Mouse (Mus musculus): ENCODE results near the gene Pard3. TPM values are rescaled to one million over a fixed set of nuclear protein-coding genes. Genes with fewer than 3 reads are reported as not detected.

Gene Pard3
- polyA plus RNA-seq, 1 experiment from 2014 or later, result 38.3 TPM

DNA sequence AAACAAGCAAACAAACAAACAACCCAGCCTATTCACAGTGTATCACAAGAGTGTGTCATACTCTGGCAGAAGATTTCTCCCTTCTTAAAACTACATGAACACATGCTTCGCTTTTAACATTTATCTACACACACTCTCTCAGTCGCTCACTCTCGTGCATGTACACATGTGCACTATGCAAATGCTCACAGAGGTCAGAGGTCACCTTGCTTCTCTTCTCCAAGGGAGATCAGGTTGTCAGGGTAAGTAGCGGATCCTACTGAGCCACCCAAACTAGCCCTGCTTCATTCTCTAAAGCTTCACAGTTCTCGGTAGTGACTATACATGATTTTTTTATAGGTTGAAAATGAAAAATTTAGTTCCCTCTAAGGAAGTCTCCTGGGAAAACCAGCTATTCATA is 199.8 kb downstream of the Pard3 start:
- Histone ChIP-seq H3K4me3 (replicated peaks) (no peak overlapping the region), H3K36me3 (no peaks in the 10 kb centered on the region), H3K9ac (no peak overlapping the region), H3K4me1 (peaks cover 4% of the 10 kb centered on the region), H3K4me2 (replicated peaks) (no peak overlapping the region), H3K27ac (replicated peaks) (no peak overlapping the region), H3K27me3 (no peaks in the 10 kb centered on the region), H3K9me3 (replicated peaks) (no peaks in the 10 kb centered on the region)
- ATAC-seq (ENCODE audit: insufficient number of reproducible peaks, low FRiP score, low TSS enrichment, low read depth), result no peak
- 49% methylated on average over 5 of the region's 5 CpGs for WGBS

DNA sequence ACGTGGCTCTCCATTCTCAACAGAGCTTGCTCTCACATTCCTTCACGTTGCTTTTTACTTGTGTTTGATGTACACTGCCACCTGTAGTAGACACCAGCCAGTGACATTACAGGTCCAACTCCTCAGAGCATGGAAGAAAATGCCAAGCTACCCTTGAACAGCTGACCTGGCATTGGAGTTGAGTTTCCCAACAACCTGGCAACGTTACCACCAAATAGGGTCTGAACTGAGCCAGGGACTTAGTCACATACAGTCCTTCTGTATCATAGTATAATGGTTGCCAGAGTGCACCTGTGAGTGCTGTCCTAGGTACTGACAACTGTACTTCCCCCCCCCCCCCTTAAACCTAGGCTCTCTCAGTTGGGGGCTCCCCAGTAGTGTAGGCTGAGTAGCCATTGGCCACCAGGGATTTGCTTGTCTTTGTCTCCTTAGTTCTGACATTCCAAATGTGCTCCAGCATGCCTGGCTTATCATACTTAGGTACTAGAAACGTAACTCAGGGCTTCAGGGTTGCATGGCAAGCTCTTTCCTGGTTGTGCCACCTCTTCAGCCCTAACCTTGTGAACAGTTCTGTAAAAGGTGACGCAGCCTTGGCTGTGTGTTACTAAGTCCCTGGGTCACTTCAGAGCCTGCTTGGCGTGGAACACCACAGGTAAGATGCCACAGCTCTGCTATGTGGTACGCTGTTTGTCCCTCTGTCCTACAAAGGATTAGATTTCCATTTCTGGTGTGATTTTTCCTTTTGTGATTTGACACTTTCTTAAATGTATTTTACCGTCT is 201.2 kb downstream of the Pard3 start:
- H3K36me3 ChIP-seq, result no peaks in the 10 kb centered on the region
- H3K9ac ChIP-seq, result no peak overlapping the region
- ATAC-seq (ENCODE audit: insufficient number of reproducible peaks, low FRiP score, low TSS enrichment, low read depth), result no peak
- peaks cover 7% of the 10 kb centered on the region for H3K4me1 ChIP-seq
- H3K27me3 ChIP-seq, result no peaks in the 10 kb centered on the region
- 75% methylated on average over 8 of the region's 8 CpGs for WGBS
- H3K27ac ChIP-seq (replicated peaks), result no peak overlapping the region
- H3K9me3 ChIP-seq (replicated peaks), result no peaks in the 10 kb centered on the region
- H3K4me3 ChIP-seq (replicated peaks), result no peak overlapping the region
- no peak overlapping the region for H3K4me2 ChIP-seq (replicated peaks)

DNA sequence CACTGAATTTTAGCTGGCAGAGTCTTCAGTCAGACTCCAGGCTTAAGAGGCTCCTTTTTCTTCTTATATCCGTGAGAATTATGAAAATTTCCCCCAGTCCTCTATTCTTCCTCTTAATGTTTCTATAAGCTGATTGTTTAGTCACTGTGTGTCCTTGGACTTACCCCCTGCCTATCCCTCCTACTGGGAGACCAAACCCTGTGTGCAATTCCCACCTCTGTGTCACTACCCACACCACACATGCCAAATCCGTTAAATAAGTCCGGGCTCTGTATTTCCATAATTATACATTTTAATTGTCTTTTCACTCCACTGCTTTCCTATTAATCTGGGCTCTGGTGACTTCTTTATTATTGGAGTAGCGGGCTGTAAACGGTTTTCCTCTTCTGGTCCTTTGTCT is 203.1 kb downstream of the Pard3 start:
- no peak for ATAC-seq (ENCODE audit: insufficient number of reproducible peaks, low FRiP score, low TSS enrichment, low read depth)
- 71% methylated on average over 5 of the region's 5 CpGs for WGBS

DNA sequence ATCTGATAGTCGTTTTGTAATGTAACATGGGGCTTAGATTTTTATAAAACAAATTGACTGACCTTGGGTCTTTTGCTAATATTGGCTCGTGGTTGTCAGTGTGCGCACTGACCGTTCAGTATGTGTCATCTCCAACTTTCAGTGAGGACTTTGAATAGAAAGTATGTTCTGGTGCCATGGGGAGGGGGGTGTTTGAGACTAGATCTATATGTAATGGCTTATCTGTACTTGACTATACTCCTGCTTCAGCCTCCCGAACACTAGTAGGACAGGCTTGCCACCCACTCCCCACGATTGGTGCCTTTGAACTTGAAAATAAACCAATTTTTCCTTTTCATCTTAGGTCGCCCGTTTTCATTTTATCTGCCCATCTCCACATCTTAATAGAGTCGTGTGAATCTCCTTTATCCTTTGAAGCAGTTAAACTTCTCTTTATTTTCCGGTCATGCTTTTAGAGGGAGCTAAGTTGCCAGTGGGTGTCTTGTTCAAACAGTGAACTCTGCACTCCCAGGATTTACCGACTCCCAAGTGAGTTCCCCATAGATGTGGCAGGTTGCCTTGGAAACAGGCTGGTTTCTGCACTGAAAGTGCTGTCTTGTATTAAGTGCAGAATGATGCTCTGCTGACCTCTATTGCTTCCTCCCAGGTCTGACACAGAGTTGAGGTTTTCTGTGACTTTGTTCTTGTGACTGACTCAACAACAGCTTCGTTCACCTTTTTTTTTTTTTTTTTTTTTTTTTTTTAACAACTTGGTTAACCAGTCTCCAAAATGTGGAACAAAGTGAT is 204.7 kb downstream of the Pard3 start:
- no peak overlapping the region for H3K4me2 ChIP-seq (replicated peaks)
- H3K27ac ChIP-seq (replicated peaks), result no peak overlapping the region
- ATAC-seq (ENCODE audit: insufficient number of reproducible peaks, low FRiP score, low TSS enrichment, low read depth), result no peak
- no peaks in the 10 kb centered on the region for H3K36me3 ChIP-seq
- no peaks in the 10 kb centered on the region for H3K9me3 ChIP-seq (replicated peaks)
- H3K9ac ChIP-seq, result no peak overlapping the region
- H3K4me1 ChIP-seq, result peaks cover 7% of the 10 kb centered on the region
- no peaks in the 10 kb centered on the region for H3K27me3 ChIP-seq
- WGBS, result 59% methylated on average over 12 of the region's 12 CpGs
- H3K4me3 ChIP-seq (replicated peaks), result no peak overlapping the region

More for the DNA sequence above, 203.1 kb downstream of the Pard3 start:
- Histone ChIP-seq H3K9ac (no peak overlapping the region), H3K27ac (replicated peaks) (no peak overlapping the region), H3K9me3 (replicated peaks) (no peaks in the 10 kb centered on the region), H3K4me2 (replicated peaks) (no peak overlapping the region), H3K4me3 (replicated peaks) (no peak overlapping the region), H3K36me3 (no peaks in the 10 kb centered on the region), H3K27me3 (no peaks in the 10 kb centered on the region), H3K4me1 (peaks cover 7% of the 10 kb centered on the region)

DNA sequence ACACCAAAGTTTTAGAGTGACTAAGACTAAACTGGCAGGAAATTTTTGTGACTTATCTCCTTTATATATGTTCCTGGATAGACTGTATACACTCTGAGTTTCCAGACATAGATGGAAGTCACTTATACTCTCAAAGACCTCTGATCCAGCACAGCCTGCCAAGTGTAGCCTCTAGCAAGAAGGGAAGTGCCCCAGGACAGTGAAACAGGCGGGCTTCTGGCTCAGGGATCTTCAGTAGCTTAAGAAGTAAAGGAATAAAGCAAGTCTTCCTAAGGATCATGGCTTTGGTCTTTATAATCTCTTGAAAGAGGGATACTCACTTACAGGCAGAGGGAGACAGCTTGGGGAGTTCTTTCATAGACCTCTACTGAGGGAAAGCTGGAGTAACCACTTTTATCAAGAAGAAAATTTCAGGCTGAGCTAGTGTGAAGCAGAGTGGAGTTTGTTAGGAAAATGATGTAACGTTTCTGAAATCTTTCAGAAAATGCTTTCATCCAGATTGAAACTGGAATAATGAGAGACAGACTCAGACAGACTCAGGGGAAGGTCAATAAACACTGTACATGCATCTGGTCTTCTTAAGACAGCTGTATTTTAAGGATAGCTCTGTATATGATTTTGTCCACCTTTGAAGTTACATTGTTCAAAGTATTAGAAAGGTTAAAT is 205.5 kb downstream of the Pard3 start:
- H3K4me2 ChIP-seq (replicated peaks), result no peak overlapping the region
- peaks cover 7% of the 10 kb centered on the region for H3K4me1 ChIP-seq
- no peaks in the 10 kb centered on the region for H3K36me3 ChIP-seq
- 39% methylated on average over 2 of the region's 2 CpGs for WGBS
- H3K4me3 ChIP-seq (replicated peaks), result no peak overlapping the region
- no peak for ATAC-seq (ENCODE audit: insufficient number of reproducible peaks, low FRiP score, low TSS enrichment, low read depth)
- H3K27ac ChIP-seq (replicated peaks), result no peak overlapping the region
- H3K9me3 ChIP-seq (replicated peaks), result no peaks in the 10 kb centered on the region
- no peaks in the 10 kb centered on the region for H3K27me3 ChIP-seq
- no peak overlapping the region for H3K9ac ChIP-seq

DNA sequence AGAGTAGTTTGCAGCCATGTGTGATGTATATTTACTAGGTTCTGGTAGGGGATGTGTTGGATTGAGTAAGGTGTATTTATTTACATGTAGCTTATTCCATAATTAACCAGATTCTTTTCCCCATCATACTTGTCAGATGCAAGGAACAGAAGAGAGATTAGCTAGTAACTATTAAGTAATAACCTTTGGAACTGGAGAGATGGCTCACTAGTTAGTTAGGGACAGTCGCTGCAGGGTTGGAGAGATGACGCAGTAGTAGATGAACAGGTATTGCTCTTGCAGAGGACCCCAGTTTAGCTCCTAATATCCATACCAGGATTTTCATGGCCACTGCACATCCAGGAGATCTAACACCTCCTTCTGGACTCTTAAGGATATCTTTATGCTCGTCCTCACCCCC is 207.5 kb downstream of the Pard3 start:
- Histone ChIP-seq H3K9me3 (replicated peaks) (no peaks in the 10 kb centered on the region), H3K36me3 (no peaks in the 10 kb centered on the region), H3K27ac (replicated peaks) (no peak overlapping the region), H3K4me1 (peaks cover 7% of the 10 kb centered on the region), H3K9ac (no peak overlapping the region), H3K4me2 (replicated peaks) (no peak overlapping the region), H3K27me3 (no peaks in the 10 kb centered on the region), H3K4me3 (replicated peaks) (no peak overlapping the region)
- no peak for ATAC-seq (ENCODE audit: insufficient number of reproducible peaks, low FRiP score, low TSS enrichment, low read depth)
- 91% methylated on average over 3 of the region's 3 CpGs for WGBS

DNA sequence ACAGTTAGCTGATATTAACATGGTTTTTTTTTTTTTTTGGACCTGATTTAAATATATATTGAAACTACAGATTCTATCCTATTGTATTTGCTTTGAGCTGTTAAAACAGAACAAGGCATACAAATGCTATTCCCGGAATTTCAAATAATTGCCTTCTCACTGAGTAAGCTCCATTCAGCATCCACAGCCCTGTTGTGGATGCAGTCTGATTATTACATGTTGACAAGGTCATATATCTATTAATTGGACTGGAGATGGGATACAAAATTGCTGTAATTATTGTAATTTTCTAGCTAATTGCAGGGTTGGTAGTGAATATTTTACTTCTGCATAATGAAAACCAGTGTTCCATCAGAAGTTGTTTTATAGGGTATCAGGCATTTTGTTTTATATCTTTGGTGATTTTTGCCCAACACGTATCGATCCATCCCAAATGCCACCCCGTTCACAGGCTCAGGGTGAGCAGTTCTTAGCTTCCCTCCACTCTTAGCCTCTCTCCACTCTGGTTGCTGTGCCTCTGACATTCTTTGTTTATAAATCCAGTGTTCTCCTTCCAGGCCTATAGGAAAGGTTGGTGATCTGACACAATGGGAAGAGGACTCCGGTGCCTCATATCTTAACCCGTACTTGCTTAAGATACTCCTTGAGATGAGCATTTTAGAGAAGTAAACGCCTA is 216.7 kb downstream of the Pard3 start:
- Histone ChIP-seq H3K27ac (replicated peaks) (no peak overlapping the region), H3K4me2 (replicated peaks) (no peak overlapping the region), H3K9me3 (replicated peaks) (no peaks in the 10 kb centered on the region), H3K27me3 (no peaks in the 10 kb centered on the region), H3K4me1 (no peaks in the 10 kb centered on the region), H3K9ac (no peak overlapping the region), H3K4me3 (replicated peaks) (no peak overlapping the region), H3K36me3 (no peaks in the 10 kb centered on the region)
- ATAC-seq (ENCODE audit: insufficient number of reproducible peaks, low FRiP score, low TSS enrichment, low read depth), result no peak
- 88% methylated on average over 7 of the region's 7 CpGs for WGBS

DNA sequence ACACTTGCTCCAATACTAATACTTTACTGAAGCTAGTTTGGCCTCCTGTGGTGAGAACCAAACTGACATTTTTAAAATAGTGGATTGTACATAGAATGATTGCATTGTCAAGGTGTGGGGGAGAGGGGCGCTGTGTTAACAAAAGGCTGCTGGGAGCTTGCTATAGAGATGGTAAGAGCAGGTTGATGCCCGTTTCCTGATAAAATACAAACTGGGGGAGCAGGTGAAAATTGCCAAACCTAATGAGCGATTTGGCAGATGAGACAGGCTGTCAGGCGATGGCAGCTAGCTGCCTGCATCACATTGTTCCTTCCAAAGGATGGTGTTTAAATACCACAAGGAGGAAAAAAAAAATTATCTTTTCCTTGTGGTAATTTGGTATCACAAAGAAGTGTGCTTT is 217.3 kb downstream of the Pard3 start:
- Histone ChIP-seq H3K4me2 (replicated peaks) (no peak overlapping the region), H3K9ac (no peak overlapping the region), H3K4me3 (replicated peaks) (no peak overlapping the region), H3K9me3 (replicated peaks) (no peaks in the 10 kb centered on the region; the same call in 1 of the 2 replicates), H3K27me3 (no peaks in the 10 kb centered on the region), H3K27ac (replicated peaks) (no peak overlapping the region), H3K36me3 (no peaks in the 10 kb centered on the region), H3K4me1 (no peaks in the 10 kb centered on the region)
- 88% methylated on average over 4 of the region's 4 CpGs for WGBS
- no peak for ATAC-seq (ENCODE audit: insufficient number of reproducible peaks, low FRiP score, low TSS enrichment, low read depth)

DNA sequence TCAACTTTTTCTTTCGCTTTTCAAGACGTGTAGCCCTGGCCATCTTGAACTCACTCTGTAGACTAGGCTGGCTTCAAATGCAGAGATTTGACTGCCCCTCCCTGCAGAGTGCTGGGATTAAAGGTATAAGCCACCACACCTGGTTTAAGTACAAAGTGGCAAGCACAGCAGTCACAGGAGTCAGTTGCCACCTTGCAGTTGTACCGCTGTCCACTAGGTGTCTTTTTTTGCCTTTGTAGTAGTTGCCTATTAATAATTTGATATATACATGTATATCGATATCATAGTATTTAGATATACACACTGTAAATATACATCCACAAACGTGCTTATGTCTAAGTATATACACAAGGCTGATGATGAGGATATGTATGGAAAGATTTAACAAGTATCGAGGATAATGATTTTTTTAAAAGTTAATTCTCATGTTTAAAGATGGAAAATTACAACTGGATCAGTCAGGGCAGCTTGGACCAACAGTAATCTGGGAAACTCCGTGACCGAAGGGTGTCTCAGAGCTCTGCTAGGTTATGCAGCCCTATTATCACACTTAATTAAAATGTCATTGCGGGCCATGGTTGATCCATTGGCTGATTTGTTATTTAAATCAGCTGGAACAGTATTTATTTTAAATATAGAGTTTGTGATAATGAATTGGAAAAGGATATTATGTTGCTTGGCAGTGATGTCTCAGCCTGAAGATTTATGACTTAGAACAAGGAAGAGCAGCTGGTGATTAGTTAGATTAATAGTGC is 220.9 kb downstream of the Pard3 start:
- Histone ChIP-seq H3K27ac (replicated peaks) (no peak overlapping the region), H3K27me3 (no peaks in the 10 kb centered on the region), H3K9me3 (replicated peaks) (no peaks in the 10 kb centered on the region; the same call in 1 of the 2 replicates), H3K36me3 (no peaks in the 10 kb centered on the region), H3K4me2 (replicated peaks) (no peak overlapping the region), H3K4me3 (replicated peaks) (no peak overlapping the region), H3K9ac (no peak overlapping the region), H3K4me1 (no peaks in the 10 kb centered on the region)
- no peak for ATAC-seq (ENCODE audit: insufficient number of reproducible peaks, low FRiP score, low TSS enrichment, low read depth)
- WGBS, result 91% methylated on average over 9 of the region's 9 CpGs

DNA sequence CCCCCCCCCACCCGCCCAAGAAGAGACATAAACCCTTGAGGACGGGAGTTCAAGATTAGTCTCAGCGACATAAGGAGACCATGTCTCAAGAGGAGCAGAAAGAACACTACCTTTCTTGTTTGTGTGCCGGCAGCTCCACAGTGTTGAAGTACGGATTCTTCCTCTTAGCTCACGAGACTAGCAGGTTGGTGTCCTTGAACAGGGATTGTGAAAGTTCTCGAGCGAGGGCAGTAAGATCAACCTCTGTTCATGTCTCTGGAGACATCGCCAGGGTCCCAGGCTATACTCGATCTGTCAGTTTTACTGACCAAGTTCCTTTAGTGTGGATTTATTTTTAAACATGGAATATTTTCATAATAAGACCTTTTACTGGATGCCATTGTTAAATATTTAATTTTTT is 224.1 kb downstream of the Pard3 start:
- no peak overlapping the region for H3K9ac ChIP-seq
- H3K9me3 ChIP-seq (replicated peaks), result no peaks in the 10 kb centered on the region; the same call in 1 of the 2 replicates
- 86% methylated on average over 10 of the region's 10 CpGs for WGBS
- ATAC-seq (ENCODE audit: insufficient number of reproducible peaks, low FRiP score, low TSS enrichment, low read depth), result no peak
- H3K27me3 ChIP-seq, result no peaks in the 10 kb centered on the region
- no peak overlapping the region for H3K4me3 ChIP-seq (replicated peaks)
- H3K4me1 ChIP-seq, result no peaks in the 10 kb centered on the region
- H3K27ac ChIP-seq (replicated peaks), result no peak overlapping the region
- H3K4me2 ChIP-seq (replicated peaks), result no peak overlapping the region
- H3K36me3 ChIP-seq, result no peaks in the 10 kb centered on the region

Measured in embryonic facial prominence, embryonic 15.5 days (tissue).